ENCODE assay signal across 12 mouse cellular contexts in genomic region chr16:33479926-33480325, GRCm38 (mm10). TPM values are rescaled to one million over a fixed set of nuclear protein-coding genes. Genes with fewer than 3 reads are reported as not detected.
"Had no signal": no experiment of that assay in that cellular context is flagged by ENCODE, and none has a peak within 500 bp of the region (broad histone marks: within the 10 kb centered on the region; RNA-seq: fewer than 3 reads in every experiment).

No protein-coding gene starts in this region.

- H3K27ac ChIP-seq: kidney, embryonic 15.5 days; limb, embryonic 10.5 days; liver, embryonic 15.5 days; midbrain, embryonic 15.5 days; neural tube, embryonic 12.5 days had no signal

- H3K4me1 ChIP-seq: kidney, embryonic 15.5 days; limb, embryonic 10.5 days; liver, embryonic 15.5 days; midbrain, embryonic 15.5 days; neural tube, embryonic 12.5 days had no signal

- H3K9me3 ChIP-seq: kidney, embryonic 15.5 days; limb, embryonic 10.5 days; liver, embryonic 15.5 days; megakaryocyte, embryonic 14.5 days; midbrain, embryonic 15.5 days; neural tube, embryonic 12.5 days had no signal

- H3K9ac ChIP-seq: kidney, embryonic 15.5 days; liver, embryonic 15.5 days; midbrain, embryonic 15.5 days; neural tube, embryonic 12.5 days had no signal

- H3K4me3 ChIP-seq: kidney, embryonic 15.5 days; limb, embryonic 10.5 days; liver, embryonic 15.5 days; megakaryocyte, embryonic 14.5 days; midbrain, embryonic 15.5 days; neural tube, embryonic 12.5 days had no signal

- DNase-seq: kidney, postnatal 14 days; lung, adult 2 months; lung, postnatal 4 days; right cerebral cortex, postnatal 14 days; thymus, postnatal 4 days had no signal

- H3K27me3 ChIP-seq: kidney, embryonic 15.5 days; liver, embryonic 15.5 days; megakaryocyte, embryonic 14.5 days; midbrain, embryonic 15.5 days; neural tube, embryonic 12.5 days had no signal

RNA-seq across cellular contexts. Expression of gene Slc12a8, which starts 37.2 kb away (rescaled TPM):
- total RNA-seq: monocyte, adult 5-6 weeks had no signal
